Mouse (Mus musculus) forebrain, embryonic 13.5 days (tissue): ENCODE measurements around the gene Pnpla1. TPM values are rescaled to one million over a fixed set of nuclear protein-coding genes. Genes with fewer than 3 reads are reported as not detected.

Source experiments
- ATAC-seq: fragments of 200-750 bp; cut with Nextera tagmentation; 2 replicates; pipeline ENCODE4 v1.8.0; 2017
- H3K27ac ChIP-seq: fragments of 300-500 bp; sonication (generic); 2 replicates; pipeline ENCODE4 v1.5.1; 2015; ENCODE audit warnings: inconsistent platforms, mild to moderate bottlenecking, moderate library complexity
- H3K27me3 ChIP-seq: fragments of 300-500 bp; sonication (generic); 2 replicates; pipeline ENCODE4 v1.6.1; 2015; ENCODE audit warnings: mild to moderate bottlenecking, inconsistent platforms
- H3K36me3 ChIP-seq: fragments of 300-500 bp; sonication (generic); 2 replicates; pipeline ENCODE4 v1.6.1; 2015; ENCODE audit warnings: mild to moderate bottlenecking, inconsistent platforms; ENCODE audit not compliant: poor library complexity, severe bottlenecking
- H3K4me1 ChIP-seq: fragments of 300-500 bp; sonication (generic); 2 replicates; pipeline ENCODE4 v1.6.1; 2015; ENCODE audit warnings: inconsistent platforms
- H3K4me2 ChIP-seq: fragments of 300-500 bp; sonication (generic); 2 replicates; pipeline ENCODE4 v1.6.1; 2015; ENCODE audit warnings: inconsistent platforms, mild to moderate bottlenecking, moderate library complexity
- H3K4me3 ChIP-seq: fragments of 300-500 bp; sonication (generic); 2 replicates; pipeline ENCODE4 v1.5.1; 2015; ENCODE audit warnings: mild to moderate bottlenecking, inconsistent platforms
- H3K9ac ChIP-seq: fragments of 300-500 bp; sonication (generic); 2 replicates; pipeline ENCODE4 v1.6.1; 2015; ENCODE audit warnings: mild to moderate bottlenecking, inconsistent platforms
- H3K9me3 ChIP-seq: fragments of 300-500 bp; sonication (generic); replicated peaks from 2 replicates; pipeline ENCODE4 v1.6.1; 2016; ENCODE audit warnings: inconsistent platforms
- WGBS: fragments of 180-500 bp; shearing (Covaris S2); methylation state at CpG from one replicate; pipeline ENCODE4 v1.1.7; 2015; 5-methylcytosine and 5-hydroxymethylcytosine counted together
- polyA plus RNA-seq: library from polyadenylated mRNA; unstranded; fragments of >200 nt; fragmentation: Nextera tagmentation; extraction: Ambion mirVana; gene quantifications from 2 replicates; pipeline ENCODE4 v1.2.1, GENCODE M21; 2015

The Pnpla1 gene
- polyA plus RNA-seq, 1 experiment from 2014 or later: not detected

DNA sequence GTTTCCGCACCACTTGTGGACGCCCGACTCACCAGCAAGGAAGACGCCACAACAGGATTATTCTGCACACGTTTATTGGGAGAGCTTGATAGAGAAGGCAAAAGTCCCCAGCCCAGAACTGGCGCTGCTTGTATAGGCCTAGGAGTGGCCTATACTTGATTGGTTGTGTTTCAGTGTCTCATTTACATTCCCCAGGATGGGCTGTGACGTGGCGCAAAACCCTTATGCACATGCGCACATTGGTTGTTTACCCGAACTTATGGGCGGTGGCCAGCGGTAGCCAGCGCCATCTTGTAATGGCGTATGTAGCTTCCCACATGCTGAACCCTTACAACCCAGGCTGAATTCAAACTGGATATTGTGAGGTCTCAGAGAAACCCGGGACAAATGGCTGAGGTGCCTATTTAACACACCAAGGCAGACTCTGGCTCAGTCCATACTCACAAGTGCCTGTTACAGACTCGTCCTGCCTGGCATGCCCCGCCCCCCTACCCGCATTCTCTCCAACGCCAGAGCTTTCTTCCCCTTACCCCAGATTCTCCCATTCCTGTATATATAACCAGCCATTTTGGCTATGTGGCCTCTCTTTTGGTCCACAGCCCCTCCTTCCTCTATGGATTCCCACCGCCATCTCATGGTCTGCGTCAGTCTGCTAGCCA lies 37.1 kb downstream of the Pnpla1 start:
- Histone ChIP-seq H3K4me3 (no peak overlapping the region), H3K36me3 (no peaks in the 10 kb centered on the region), H3K9ac (no peak overlapping the region), H3K27me3 (no peaks in the 10 kb centered on the region), H3K9me3 (no peaks in the 10 kb centered on the region), H3K27ac (no peak overlapping the region), H3K4me2 (no peak overlapping the region), H3K4me1 (no peaks in the 10 kb centered on the region)
- no peak for ATAC-seq
- 95% methylated on average over 21 of the region's 21 CpGs for WGBS

DNA sequence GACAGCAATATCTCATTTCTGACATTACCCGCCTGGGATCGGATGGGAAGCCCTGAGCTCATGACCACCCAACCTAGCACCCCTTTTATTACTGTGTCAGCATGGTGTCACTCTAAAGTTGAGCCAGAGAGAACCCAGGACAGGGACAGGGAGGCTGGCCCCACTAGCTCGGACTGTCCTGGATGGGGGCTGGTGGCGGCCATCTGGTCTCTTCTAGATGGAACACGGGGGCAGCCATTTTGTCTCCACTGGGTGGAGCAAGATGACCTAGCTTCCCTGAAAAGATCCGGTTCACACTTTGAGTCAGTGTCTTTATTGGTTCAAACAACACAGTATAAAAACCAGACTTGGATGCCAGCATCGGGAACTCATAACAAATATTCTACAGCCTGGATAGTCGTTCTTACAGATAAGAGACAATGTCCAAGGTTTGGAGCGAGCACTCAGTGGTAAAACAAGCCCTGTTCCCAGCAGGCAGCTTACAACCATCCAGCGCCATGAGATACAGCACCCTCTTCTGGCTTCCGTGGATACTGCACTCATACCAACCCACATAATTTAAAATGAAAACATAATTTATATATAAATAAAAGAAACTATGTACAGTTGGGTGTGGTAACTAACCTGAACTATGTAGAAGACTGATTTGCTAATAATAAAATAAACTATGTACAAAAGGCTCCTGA lies 38.0 kb downstream of the Pnpla1 start:
- H3K9me3 ChIP-seq: no peaks in the 10 kb centered on the region
- ATAC-seq: no peak
- WGBS: 94% methylated on average over 11 of the region's 11 CpGs

DNA sequence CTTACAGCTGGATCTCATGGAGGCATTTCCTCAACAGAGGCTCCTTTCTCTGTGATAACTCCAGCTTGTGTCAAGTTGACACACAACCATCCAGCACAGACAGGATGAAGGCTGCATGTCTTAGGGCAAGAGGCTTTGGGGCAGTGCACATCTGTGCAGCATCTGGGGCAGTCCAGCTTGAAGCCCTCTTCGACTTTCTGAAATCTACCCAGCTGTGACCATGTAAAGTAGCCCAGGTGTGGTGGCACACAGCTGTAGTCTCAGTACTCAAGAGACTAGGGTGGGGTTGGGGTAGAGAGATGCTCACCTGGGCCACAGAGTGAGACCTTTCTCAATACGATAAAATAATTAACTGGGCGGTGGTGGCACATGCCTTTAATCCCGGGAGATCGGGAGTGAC lies 39.6 kb downstream of the Pnpla1 start:
- H3K9me3 ChIP-seq: no peaks in the 10 kb centered on the region
- H3K36me3 ChIP-seq: no peaks in the 10 kb centered on the region
- H3K27ac ChIP-seq: no peak overlapping the region
- no peaks in the 10 kb centered on the region for H3K27me3 ChIP-seq
- H3K4me2 ChIP-seq: no peak overlapping the region
- no peak overlapping the region for H3K9ac ChIP-seq
- no peak overlapping the region for H3K4me3 ChIP-seq
- H3K4me1 ChIP-seq: no peaks in the 10 kb centered on the region
- no peak for ATAC-seq
- 92% methylated on average over 5 of the region's 5 CpGs for WGBS

More for the DNA sequence above, 38.0 kb downstream of the Pnpla1 start:
- Histone ChIP-seq H3K4me1 (no peaks in the 10 kb centered on the region), H3K36me3 (no peaks in the 10 kb centered on the region), H3K9ac (no peak overlapping the region), H3K27ac (no peak overlapping the region), H3K4me2 (no peak overlapping the region), H3K4me3 (no peak overlapping the region), H3K27me3 (no peaks in the 10 kb centered on the region)

- Histone ChIP-seq H3K9ac (no peak overlapping the region), H3K27me3 (no peaks in the 10 kb centered on the region), H3K9me3 (no peaks in the 10 kb centered on the region), H3K4me1 (no peaks in the 10 kb centered on the region), H3K36me3 (no peaks in the 10 kb centered on the region), H3K4me2 (no peak overlapping the region), H3K27ac (no peak overlapping the region), H3K4me3 (no peak overlapping the region)
- 78% methylated on average over 5 of the region's 5 CpGs for whole genome bisulfite sequencing
- ATAC-seq: no peak
Measured at GRCm38 (mm10) chr17:28898249-28898648, 40.0 kb downstream of the Pnpla1 start.

GRCm38 (mm10) chr17:28899427-28899826 lies 41.2 kb downstream of the Pnpla1 start:
- Histone ChIP-seq H3K4me2 (no peak overlapping the region), H3K27ac (no peak overlapping the region), H3K9ac (no peak overlapping the region), H3K36me3 (no peaks in the 10 kb centered on the region), H3K4me1 (peaks cover under 1% of the 10 kb centered on the region), H3K4me3 (no peak overlapping the region), H3K27me3 (no peaks in the 10 kb centered on the region), H3K9me3 (no peaks in the 10 kb centered on the region)
- no peak for ATAC-seq
- 82% methylated on average over 19 of the region's 19 CpGs for WGBS

GRCm38 (mm10) chr17:28901559-28901958 lies 43.3 kb downstream of the Pnpla1 start:
- Histone ChIP-seq H3K4me2 (no peak overlapping the region), H3K36me3 (no peaks in the 10 kb centered on the region), H3K4me1 (peaks cover 10% of the 10 kb centered on the region), H3K9ac (no peak overlapping the region), H3K27ac (no peak overlapping the region), H3K27me3 (no peaks in the 10 kb centered on the region), H3K4me3 (no peak overlapping the region), H3K9me3 (no peaks in the 10 kb centered on the region)
- 75% methylated on average over 4 of the region's 4 CpGs for WGBS
- no peak for ATAC-seq

DNA sequence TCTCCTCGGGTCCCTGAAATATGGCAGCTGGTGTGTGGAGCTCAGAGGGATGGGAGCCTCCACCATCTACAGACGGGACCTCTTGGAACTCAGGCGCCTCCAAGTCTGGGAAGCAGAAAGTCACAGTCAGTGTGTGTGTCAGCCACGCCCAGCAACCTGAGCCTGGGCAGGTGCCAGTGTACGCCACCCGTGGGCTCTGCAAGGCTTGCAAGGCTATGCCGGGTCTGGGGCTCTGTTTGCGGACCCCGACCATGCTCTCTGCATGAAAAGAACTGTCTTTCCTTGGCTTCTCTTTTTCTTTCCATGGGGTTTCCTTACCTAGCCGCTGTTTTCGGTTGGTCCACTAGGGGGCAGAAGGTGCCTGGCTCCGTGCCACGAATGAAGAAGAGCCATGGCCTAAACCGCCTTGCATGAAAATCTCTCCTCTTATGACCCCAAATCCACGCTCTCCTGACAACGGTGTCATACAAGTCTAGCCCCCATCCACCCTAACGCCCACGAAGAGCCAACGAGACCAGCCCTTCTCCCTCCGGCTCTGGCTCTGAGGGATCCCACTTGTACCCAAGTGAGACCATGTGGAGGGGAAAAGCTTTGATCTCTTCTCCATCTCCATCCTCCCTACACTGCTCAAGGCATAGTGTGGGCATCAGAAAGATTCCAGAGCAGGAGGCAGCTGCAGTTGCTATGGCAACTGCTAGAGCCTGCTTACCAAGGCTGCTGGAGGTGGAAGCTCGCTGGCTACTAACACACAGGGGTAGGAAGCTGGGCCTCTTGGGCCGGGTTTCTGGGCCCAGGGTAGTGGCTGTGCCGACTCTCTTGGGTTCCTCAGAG lies 46.5 kb downstream of the Pnpla1 start:
- ATAC-seq: peak; percentile 71
- Histone ChIP-seq H3K36me3 (no peaks in the 10 kb centered on the region), H3K4me1 (peaks cover 18% of the 10 kb centered on the region), H3K27me3 (peaks cover 13% of the 10 kb centered on the region), H3K4me2 (no peak overlapping the region), H3K9ac (0 out of 2 replicates have a peak overlapping the region, but pooled peaks have one; percentile 12), H3K9me3 (no peaks in the 10 kb centered on the region), H3K27ac (peak overlapping the region; percentile 51), H3K4me3 (no peak overlapping the region)
- whole genome bisulfite sequencing: 27% methylated on average over 23 of the region's 23 CpGs

DNA sequence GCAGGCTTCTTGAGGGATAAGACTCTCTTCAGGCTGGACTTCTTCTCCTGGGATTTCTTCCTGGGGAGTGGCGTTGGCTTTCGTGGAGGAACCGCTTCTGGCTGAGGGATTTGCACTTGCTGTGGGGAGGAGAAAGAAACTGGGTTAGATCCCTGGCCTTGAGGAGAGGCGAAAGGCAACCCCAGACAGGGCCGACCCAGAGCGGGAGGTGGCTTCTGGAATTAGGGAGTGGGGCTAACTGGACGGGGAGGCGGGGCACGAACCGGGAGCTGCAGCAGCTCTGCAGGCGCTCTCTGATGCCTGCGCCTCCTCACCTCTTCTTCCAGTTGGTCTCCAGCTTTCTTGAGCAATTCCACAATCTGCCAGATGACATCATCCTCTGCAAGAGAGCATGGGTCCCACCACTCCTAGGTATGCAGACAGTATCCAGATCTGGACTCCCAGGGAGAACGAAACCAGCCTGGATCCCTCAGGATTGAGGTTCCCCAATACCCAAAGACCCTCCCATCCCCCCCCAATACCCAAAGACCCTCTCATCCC lies 47.2 kb downstream of the Pnpla1 start:
- H3K4me1 ChIP-seq: peaks cover 19% of the 10 kb centered on the region
- no peak overlapping the region for H3K27ac ChIP-seq
- no peak overlapping the region for H3K4me3 ChIP-seq
- no peak overlapping the region for H3K4me2 ChIP-seq
- no peaks in the 10 kb centered on the region for H3K9me3 ChIP-seq
- WGBS: 62% methylated on average over 13 of the region's 13 CpGs
- peaks cover 20% of the 10 kb centered on the region for H3K27me3 ChIP-seq
- no peak overlapping the region for H3K9ac ChIP-seq
- no peak for ATAC-seq
- H3K36me3 ChIP-seq: no peaks in the 10 kb centered on the region

DNA sequence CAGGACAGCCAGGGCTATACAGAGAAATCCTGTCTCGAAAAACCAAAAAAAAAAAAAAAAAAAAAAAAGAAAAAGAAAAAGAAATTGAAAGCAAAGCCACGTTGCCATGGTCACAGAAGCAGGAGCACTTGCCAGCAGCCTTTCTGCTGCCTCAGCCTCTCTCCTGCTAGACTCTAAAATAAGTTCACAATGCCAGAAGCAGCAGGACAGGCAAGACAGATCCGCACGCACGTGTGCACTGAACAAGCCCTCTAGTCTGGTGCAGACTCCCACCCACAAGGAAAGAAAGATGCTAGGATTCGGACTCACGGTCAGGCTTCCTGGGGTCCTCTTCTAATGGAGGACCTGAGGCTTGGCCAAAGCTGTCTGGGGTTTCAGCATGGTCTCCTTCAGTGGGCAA lies 49.7 kb downstream of the Pnpla1 start:
- H3K4me2 ChIP-seq: no peak overlapping the region
- no peak overlapping the region for H3K4me3 ChIP-seq
- peaks cover 21% of the 10 kb centered on the region for H3K27me3 ChIP-seq
- H3K9ac ChIP-seq: no peak overlapping the region
- H3K27ac ChIP-seq: no peak overlapping the region
- peaks cover 19% of the 10 kb centered on the region for H3K4me1 ChIP-seq
- H3K36me3 ChIP-seq: no peaks in the 10 kb centered on the region
- ATAC-seq: no peak
- WGBS: 66% methylated on average over 7 of the region's 7 CpGs
- H3K9me3 ChIP-seq: no peaks in the 10 kb centered on the region

- H3K9ac ChIP-seq: peak overlapping the region; percentile 55
Measured at GRCm38 (mm10) chr17:28909252-28909941, 51.2 kb downstream of the Pnpla1 start.

GRCm38 (mm10) chr17:28910139-28910538 lies 51.9 kb downstream of the Pnpla1 start:
- Histone ChIP-seq H3K9ac (no peak overlapping the region), H3K36me3 (no peaks in the 10 kb centered on the region), H3K4me2 (peak overlapping the region; percentile 55; the same call in 1 of the 2 replicates), H3K4me1 (peaks cover 11% of the 10 kb centered on the region), H3K27me3 (peaks cover 21% of the 10 kb centered on the region), H3K27ac (no peak overlapping the region), H3K9me3 (no peaks in the 10 kb centered on the region), H3K4me3 (no peak overlapping the region)
- WGBS: 19% methylated on average over 7 of the region's 7 CpGs
- no peak for ATAC-seq

More at GRCm38 (mm10) chr17:28909252-28909941, 51.2 kb downstream of the Pnpla1 start:
- Histone ChIP-seq H3K4me3 (peak overlapping the region; percentile 21), H3K27me3 (peaks cover 21% of the 10 kb centered on the region), H3K9me3 (no peaks in the 10 kb centered on the region), H3K27ac (no peak overlapping the region), H3K4me1 (peaks cover 18% of the 10 kb centered on the region), H3K4me2 (peak overlapping the region; percentile 55), H3K36me3 (no peaks in the 10 kb centered on the region)
- WGBS: 11% methylated on average over 29 of the region's 29 CpGs
- ATAC-seq: no peak
